Mouse (Mus musculus) midbrain, embryonic 14.5 days (tissue): Measurements from ENCODE around the gene Tiam2. TPM values are rescaled to one million over a fixed set of nuclear protein-coding genes. Genes with fewer than 3 reads are reported as not detected.

Experiments used
- ATAC-seq: fragments of 200-750 bp; cut with Nextera tagmentation; 2 replicates; pipeline ENCODE4 v1.8.0; 2017; ENCODE audit warnings: moderate number of reproducible peaks, moderate library complexity; ENCODE audit not compliant: low FRiP score, low TSS enrichment
- DNase-seq: peaks from one replicate; pipeline ENCODE4 v3.0.0-alpha.2; 2015
- H3K27ac ChIP-seq: fragments of 300-500 bp; sonication (generic); replicated peaks from 2 replicates; pipeline ENCODE4 v1.5.1; 2014; ENCODE audit warnings: mild to moderate bottlenecking, low read depth, low read length, moderate library complexity
- H3K27me3 ChIP-seq: fragments of 300-500 bp; sonication (generic); 2 replicates; pipeline ENCODE4 v1.6.1; 2014; ENCODE audit warnings: low read length, control low read depth, mixed read lengths; ENCODE audit not compliant: control insufficient read depth, insufficient read depth
- H3K36me3 ChIP-seq: fragments of 300-500 bp; sonication (generic); 2 replicates; pipeline ENCODE4 v1.6.1; 2014; ENCODE audit warnings: low read length, control low read depth; ENCODE audit not compliant: control insufficient read depth, insufficient read depth
- H3K4me1 ChIP-seq: fragments of 300-500 bp; sonication (generic); 2 replicates; pipeline ENCODE4 v1.6.1; 2014; ENCODE audit warnings: mild to moderate bottlenecking, antibody characterized with exemption, low read length, control low read depth; ENCODE audit not compliant: control insufficient read depth, insufficient read depth
- H3K4me2 ChIP-seq: fragments of 300-500 bp; sonication (generic); 2 replicates; pipeline ENCODE4 v1.6.1; 2014; ENCODE audit warnings: mild to moderate bottlenecking, low read length, moderate library complexity
- H3K4me3 ChIP-seq: fragments of 300-500 bp; sonication (generic); replicated peaks from 2 replicates; pipeline ENCODE4 v1.5.1; 2014; ENCODE audit warnings: low read depth, low read length
- H3K9ac ChIP-seq: fragments of 300-500 bp; sonication (generic); replicated peaks from 2 replicates; pipeline ENCODE4 v1.6.1; 2014; ENCODE audit warnings: mild to moderate bottlenecking, low read length, moderate library complexity
- H3K9me3 ChIP-seq: fragments of 300-500 bp; sonication (generic); 2 replicates; pipeline ENCODE4 v1.6.1; 2016; ENCODE audit warnings: low read length, control low read depth, mixed read lengths; ENCODE audit not compliant: control insufficient read depth
- WGBS: fragments of 180-500 bp; shearing (Covaris S2); extraction: QIAGEN DNeasy Blood & Tissue Kit; methylation state at CpG from one replicate; pipeline ENCODE4 v1.1.7; 2014; 5-methylcytosine and 5-hydroxymethylcytosine counted together
- polyA plus RNA-seq: library from polyadenylated mRNA; unstranded; fragments of >200 nt; fragmentation: Nextera tagmentation; extraction: Ambion mirVana; gene quantifications from 2 replicates; pipeline ENCODE4 v1.2.1, GENCODE M21; 2014

Gene Tiam2
- polyA plus RNA-seq, 1 experiment from 2014 or later, result 3.1 TPM

DNA sequence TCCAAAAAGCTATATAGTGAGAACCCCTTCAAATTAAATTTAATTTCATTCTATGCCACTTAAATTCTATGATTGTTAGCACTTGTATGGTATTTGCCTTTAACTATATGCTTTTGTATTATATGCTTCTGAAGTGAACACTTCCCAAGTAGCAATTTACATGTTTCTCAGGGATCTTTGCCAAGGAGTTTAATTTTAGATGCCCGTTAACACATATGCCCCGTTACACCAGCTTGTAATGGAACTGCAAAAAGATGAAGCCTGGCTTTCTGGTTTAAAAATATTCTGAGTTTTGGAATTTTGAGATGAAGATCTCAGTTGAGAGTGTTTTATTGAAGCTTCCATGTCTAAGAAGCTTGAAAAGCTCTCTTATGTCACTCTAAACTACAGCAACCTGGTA is 67.6 kb downstream of the Tiam2 start:
- no peaks in the 10 kb centered on the region for H3K4me1 ChIP-seq
- no peak overlapping the region for H3K9ac ChIP-seq
- ATAC-seq (no peak), DNase-seq (no peak)
- H3K4me2 ChIP-seq, result no peak overlapping the region
- 92% methylated on average over 2 of the region's 2 CpGs for WGBS
- H3K4me3 ChIP-seq, result no peak overlapping the region
- no peaks in the 10 kb centered on the region for H3K36me3 ChIP-seq
- no peaks in the 10 kb centered on the region for H3K9me3 ChIP-seq
- no peak overlapping the region for H3K27ac ChIP-seq
- H3K27me3 ChIP-seq, result no peaks in the 10 kb centered on the region

DNA sequence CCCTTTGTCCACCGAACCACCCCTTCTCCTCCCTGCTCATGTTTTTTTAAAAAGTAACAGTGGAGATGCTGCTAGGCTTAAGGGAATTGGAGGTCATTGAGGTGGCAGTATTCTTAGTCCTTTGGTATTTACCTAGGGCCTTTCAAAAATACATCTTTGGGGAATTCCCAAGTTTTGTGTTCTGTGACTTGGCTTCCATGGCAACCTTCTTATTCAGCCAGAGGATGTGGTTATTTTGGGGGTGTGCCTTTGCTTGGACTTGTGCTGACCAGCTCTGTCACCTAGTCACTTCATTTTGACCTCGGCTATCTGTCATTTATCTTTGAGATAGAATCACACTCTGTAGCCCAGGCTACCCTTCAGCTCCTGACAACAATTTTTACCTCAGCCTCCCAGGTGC is 68.6 kb downstream of the Tiam2 start:
- 70% methylated on average over 2 of the region's 2 CpGs for whole genome bisulfite sequencing
- Histone ChIP-seq H3K4me3 (no peak overlapping the region), H3K27ac (no peak overlapping the region), H3K36me3 (no peaks in the 10 kb centered on the region), H3K9ac (no peak overlapping the region), H3K9me3 (no peaks in the 10 kb centered on the region), H3K4me1 (no peaks in the 10 kb centered on the region), H3K27me3 (no peaks in the 10 kb centered on the region), H3K4me2 (no peak overlapping the region)
- DNase-seq (no peak), ATAC-seq (no peak)

DNA sequence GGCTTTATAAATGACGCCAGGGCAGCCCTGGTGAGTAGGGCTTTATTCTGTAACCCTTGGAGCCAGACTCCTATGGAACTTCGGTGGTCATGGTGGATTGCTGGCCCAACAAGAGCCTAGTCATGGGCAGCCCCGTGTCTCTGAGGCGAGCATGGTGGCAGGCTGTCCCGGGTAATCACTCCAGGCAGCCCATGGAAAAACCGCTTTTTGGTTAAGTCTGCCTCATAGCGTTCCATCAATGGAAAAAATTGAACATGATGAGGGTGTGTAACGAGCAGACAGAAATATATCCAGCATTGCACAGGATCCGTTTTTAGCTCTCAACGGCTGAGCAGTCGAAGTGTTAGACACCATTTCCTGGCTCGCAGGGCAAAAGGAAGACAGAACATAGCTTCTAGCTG is 70.5 kb downstream of the Tiam2 start:
- 84% methylated on average over 12 of the region's 12 CpGs for WGBS
- Histone ChIP-seq H3K4me1 (no peaks in the 10 kb centered on the region), H3K27me3 (no peaks in the 10 kb centered on the region), H3K4me3 (no peak overlapping the region), H3K36me3 (no peaks in the 10 kb centered on the region), H3K4me2 (no peak overlapping the region), H3K9ac (no peak overlapping the region), H3K27ac (no peak overlapping the region), H3K9me3 (no peaks in the 10 kb centered on the region)
- DNase-seq (no peak), ATAC-seq (no peak)

DNA sequence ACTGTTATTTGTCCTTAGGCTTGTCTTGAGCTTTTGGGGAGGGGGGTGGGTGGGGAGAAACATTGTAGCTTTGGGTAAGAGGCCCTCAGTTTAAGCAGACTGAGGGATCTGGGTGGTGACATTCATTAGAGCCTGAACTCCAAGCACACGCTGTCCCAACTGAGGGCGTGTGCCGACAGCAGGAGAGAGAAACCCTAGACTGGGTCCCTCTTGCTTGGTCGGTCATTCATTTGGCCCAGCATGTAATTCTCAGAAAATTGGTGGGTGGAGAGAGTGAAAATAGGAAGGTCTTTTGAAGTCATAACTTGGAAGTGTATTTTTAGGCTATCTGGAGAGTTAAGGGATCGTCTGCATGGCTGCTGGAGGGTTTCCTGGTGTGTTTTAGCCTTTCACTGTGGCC is 71.5 kb downstream of the Tiam2 start:
- DNase-seq, result no peak
- 65% methylated on average over 5 of the region's 5 CpGs for WGBS
- no peaks in the 10 kb centered on the region for H3K4me1 ChIP-seq
- no peak for ATAC-seq
- H3K27ac ChIP-seq, result no peak overlapping the region
- H3K27me3 ChIP-seq, result no peaks in the 10 kb centered on the region
- no peaks in the 10 kb centered on the region for H3K36me3 ChIP-seq
- H3K9me3 ChIP-seq, result no peaks in the 10 kb centered on the region
- H3K4me2 ChIP-seq, result no peak overlapping the region
- no peak overlapping the region for H3K4me3 ChIP-seq
- H3K9ac ChIP-seq, result no peak overlapping the region

DNA sequence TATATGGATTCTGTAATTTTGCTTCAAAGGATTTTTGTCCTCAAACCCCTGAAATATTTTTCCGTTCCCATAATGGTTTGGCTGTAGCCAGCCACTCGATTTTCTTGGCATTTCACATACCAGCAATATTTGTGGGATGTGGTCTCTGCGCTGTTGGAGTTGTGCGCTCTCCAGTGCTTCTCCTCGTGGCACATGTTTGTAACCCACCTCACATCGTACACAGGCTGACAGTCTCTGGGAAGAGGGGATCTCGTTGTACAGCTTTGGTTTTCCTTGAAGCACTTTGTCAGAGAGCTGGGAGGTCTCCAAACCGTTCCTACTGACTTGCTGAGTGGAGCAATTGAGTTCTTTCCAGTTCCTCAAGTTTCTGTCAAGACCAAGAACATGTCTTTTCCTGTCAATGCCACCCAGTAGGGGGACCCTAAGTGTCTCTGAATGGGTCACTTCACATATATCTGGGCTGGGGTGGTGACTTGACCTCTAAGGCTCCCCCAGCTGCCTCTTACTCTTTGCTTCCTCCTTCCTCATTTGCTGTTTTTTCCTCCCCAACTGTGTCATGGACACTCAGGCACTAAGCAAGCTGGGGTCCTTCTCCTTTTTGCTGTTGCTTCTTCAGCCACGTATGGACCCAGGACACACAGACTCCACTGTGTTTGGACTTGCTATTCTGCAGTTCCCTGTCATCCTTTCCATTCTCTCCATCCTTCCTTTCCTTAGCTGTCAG is 79.1 kb downstream of the Tiam2 start:
- no peak overlapping the region for H3K9ac ChIP-seq
- DNase-seq, result no peak
- WGBS, result 84% methylated on average over 9 of the region's 9 CpGs

DNA sequence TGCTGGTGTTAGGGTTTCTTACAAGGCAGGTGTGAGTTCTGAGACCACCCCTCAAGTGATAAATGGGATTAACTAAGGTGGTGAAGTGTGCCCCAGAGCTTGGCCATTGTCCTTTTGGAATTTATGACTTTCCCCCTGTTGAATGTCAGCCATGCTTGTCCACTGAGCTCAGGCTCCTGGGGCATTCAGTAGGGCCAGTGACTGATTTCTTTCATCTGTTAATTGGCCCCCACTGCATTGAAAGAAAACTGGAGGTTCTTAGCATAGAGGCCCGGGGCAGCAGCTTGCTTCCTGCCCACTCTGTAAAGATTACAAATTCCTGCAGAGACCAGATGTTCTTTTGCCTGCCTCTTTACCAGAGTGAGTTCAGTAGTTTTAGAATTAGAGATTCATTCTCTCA is 80.7 kb downstream of the Tiam2 start:
- H3K27ac ChIP-seq, result no peak overlapping the region
- no peak overlapping the region for H3K4me3 ChIP-seq
- no peak overlapping the region for H3K4me2 ChIP-seq
- no peaks in the 10 kb centered on the region for H3K36me3 ChIP-seq
- H3K4me1 ChIP-seq, result no peaks in the 10 kb centered on the region
- no peak for DNase-seq
- 0% methylated on average over 1 of the region's 1 CpGs for WGBS
- H3K27me3 ChIP-seq, result no peaks in the 10 kb centered on the region
- H3K9ac ChIP-seq, result no peak overlapping the region
- no peaks in the 10 kb centered on the region for H3K9me3 ChIP-seq
- no peak for ATAC-seq

More for the DNA sequence above, 79.1 kb downstream of the Tiam2 start:
- H3K4me2 ChIP-seq, result no peak overlapping the region
- no peaks in the 10 kb centered on the region for H3K27me3 ChIP-seq
- no peaks in the 10 kb centered on the region for H3K36me3 ChIP-seq
- H3K27ac ChIP-seq, result no peak overlapping the region
- ATAC-seq, result no peak
- no peak overlapping the region for H3K4me3 ChIP-seq
- no peaks in the 10 kb centered on the region for H3K4me1 ChIP-seq
- no peaks in the 10 kb centered on the region for H3K9me3 ChIP-seq

DNA sequence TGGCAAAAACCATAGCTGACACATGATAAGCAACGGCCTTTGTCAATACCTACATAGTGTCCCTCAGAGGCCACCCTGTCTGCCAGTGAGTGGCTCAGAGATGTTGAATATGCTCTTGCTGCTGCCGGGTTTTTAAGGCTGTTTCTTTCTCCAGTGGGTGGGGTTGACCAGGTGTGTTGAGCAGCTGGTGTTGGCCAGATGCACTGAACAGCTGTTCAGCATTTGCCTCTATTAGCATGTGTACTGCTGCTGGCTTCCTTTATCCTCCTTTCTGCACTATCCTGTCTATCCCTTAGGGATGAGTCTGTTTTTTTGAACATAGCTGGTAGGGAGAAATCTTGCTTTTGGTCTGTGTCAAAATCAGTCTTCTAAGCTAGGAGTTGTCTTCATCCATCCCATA is 83.9 kb downstream of the Tiam2 start:
- peaks cover 14% of the 10 kb centered on the region; the same call in 1 of the 2 replicates for H3K27me3 ChIP-seq

DNA sequence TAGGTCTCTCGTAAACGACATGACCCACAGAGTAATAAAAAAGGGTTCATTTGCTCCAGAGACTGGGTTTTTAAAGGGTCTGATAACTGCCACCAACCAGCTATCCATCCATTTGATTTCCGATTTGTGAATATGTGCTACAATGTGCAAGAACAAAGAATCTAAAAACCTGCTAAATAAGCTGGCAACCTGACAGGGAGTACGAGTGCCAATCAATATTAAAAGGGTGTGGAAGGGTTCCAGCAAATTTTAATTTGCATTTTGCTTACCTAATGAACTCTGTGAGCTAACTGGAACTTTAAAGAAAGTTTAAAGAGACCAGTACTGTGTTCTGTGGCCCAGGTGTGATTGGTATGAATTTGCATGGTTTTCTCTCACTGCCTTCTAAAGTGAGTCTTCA is 86.4 kb downstream of the Tiam2 start:
- no peak for DNase-seq
- Histone ChIP-seq H3K27me3 (peaks cover 14% of the 10 kb centered on the region; the same call in 1 of the 2 replicates), H3K4me2 (no peak overlapping the region), H3K9me3 (no peaks in the 10 kb centered on the region), H3K4me1 (no peaks in the 10 kb centered on the region), H3K36me3 (no peaks in the 10 kb centered on the region), H3K27ac (no peak overlapping the region), H3K4me3 (no peak overlapping the region), H3K9ac (no peak overlapping the region)
- no peak for ATAC-seq
- WGBS, result 77% methylated on average over 4 of the region's 4 CpGs

More for the DNA sequence above, 83.9 kb downstream of the Tiam2 start:
- WGBS, result 83% methylated on average over 2 of the region's 2 CpGs
- Histone ChIP-seq H3K4me1 (no peaks in the 10 kb centered on the region), H3K9ac (no peak overlapping the region), H3K4me3 (no peak overlapping the region), H3K9me3 (no peaks in the 10 kb centered on the region), H3K27ac (no peak overlapping the region), H3K4me2 (no peak overlapping the region), H3K36me3 (no peaks in the 10 kb centered on the region)
- DNase-seq (no peak), ATAC-seq (no peak)

DNA sequence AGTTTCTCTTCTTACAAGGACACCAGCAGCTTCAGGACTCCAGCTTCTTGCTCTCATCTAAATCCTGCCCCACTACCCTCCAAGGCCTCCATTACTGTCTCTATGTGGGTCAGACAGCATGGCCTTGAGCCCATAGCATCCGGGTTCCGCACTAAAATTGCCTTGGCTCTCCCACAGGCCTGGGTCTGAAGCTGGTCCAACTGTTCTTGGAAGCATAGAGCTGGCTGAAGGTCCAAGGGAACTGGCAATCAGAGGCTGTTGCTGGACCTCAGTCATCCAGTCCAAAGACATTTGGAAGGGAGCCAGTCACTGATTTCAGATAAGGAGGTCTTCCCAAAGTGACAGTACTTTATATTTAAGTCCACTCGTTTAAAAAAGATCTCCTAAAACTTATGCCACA is 89.2 kb downstream of the Tiam2 start:
- Histone ChIP-seq H3K36me3 (no peaks in the 10 kb centered on the region), H3K27me3 (peaks cover 14% of the 10 kb centered on the region; the same call in 1 of the 2 replicates), H3K9ac (no peak overlapping the region), H3K27ac (no peak overlapping the region), H3K4me1 (0 out of 2 replicates have a peak, but pooled peaks cover 2% of the 10 kb centered on the region), H3K4me2 (no peak overlapping the region), H3K9me3 (no peaks in the 10 kb centered on the region), H3K4me3 (no peak overlapping the region)
- DNase-seq, result no peak
- WGBS, result 89% methylated on average over 3 of the region's 3 CpGs
- ATAC-seq, result no peak
